Mouse (Mus musculus) layer of hippocampus, postnatal 10 days (tissue): ENCODE data around the gene Olfr1163. TPM values are rescaled to one million over a fixed set of nuclear protein-coding genes. Genes with fewer than 3 reads are reported as not detected.
"Not testable (repeated sequence)": the region's sequence is repeated elsewhere in the genome, so short reads cannot be mapped to it uniquely, and the experiment has no call there.

Source experiments
- DNase-seq, 2 experiments: peaks; one replicate each; pipeline ENCODE4 v3.0.0; 2021; ENCODE audit warnings: low spot score in 2 of 2
- long read RNA-seq: library from polyadenylated mRNA; stranded (forward); transcript quantifications from one replicate; pipeline ENCODE4 v2.0.0, GENCODE M21; 2023
- total RNA-seq, 2 experiments: library from RNA; stranded (reverse); gene quantifications; 2 replicates each; pipeline ENCODE4 v1.2.3; 2021

Gene Olfr1163
- not detected for total RNA-seq
- long read RNA-seq, result 0 reads

DNA sequence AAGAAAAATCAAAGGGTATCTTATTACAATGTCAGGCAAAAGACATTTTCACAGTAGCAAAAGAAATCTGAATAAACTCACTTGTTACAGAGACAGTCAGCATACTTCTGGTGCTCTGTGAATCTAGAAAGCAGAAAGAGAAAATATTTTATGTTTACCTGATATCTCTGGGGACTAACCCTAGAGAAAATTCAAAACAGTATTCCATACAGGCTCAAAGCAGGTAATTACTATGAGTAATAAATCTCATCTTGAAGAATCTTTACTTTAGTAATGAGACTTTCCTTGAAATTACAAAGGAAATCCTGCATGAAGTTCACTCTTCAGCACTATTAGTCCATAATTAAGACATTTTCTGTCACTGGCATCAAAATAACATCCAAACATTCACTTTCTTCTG lies at the start of gene Olfr1163:
Olfr1163 (minus strand) TSS at position 101 of the 400 bp plus-strand sequence.
- no peak for DNase-seq

DNA sequence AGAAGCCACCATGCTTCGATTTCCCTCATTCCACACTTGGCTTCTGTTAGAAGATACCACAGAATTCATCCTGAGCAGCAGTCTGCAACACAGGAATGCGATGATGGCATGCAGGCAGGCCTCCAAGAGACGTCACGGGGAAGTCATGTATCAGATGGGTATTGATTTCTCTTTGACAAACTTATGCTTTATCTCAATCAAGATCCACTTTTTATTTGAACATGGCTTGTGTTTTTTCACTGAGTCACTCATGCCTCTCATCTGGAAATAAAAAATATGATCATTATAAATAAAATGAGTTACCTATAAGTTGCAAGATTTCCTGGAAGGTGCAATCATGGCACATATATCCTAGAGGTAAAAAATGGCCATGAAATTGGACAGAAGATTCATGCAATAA lies 22.2 kb upstream of the Olfr1163 start, which contains the start of gene Olfr1164:
Olfr1164 (minus strand) TSS at position 101 of the 400 bp plus-strand sequence.
- DNase-seq, result no peak

DNA sequence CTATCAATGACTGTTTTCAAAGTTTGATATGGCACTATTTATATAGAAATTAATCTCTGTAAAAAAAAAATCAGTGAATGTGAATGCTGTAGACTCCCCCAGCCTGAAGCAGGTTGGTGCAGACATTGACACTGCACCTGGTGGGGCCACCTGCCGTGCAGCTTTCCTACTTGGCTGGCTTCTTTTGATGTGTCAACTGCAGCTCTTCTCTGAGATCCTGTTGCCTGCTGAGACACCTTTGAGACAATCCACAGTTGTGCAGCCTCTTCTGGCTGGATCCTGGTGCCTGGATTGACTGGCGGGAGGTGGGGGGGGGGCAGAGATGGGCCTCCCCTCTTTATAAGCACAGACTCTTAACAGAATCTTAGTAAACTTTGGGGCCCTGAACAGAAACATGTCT lies 8.0 kb downstream of the Olfr1163 start:
- DNase-seq, result no peak

DNA sequence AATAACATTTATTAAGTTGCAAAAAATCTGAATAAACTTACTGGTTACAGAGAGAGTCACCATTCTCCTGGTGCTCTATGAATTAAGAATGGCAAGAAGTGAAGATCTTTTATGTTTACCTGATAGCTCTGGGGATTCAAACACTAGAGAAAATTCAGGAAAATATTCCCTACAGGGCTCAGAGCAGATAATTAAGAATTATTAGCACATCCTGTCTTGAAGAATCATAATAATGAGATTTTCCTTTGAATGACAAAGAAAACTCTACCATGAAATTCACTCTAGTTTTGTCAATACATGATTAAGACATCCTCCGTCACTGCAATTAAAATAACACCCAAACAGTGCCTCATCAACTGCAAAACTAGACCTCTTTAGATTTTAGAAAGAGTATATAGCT lies 20.6 kb downstream of the Olfr1163 start, which contains the start of gene Olfr1162:
Olfr1162 (minus strand) TSS at position 101 of the 400 bp plus-strand sequence.
- DNase-seq, result no peak

DNA sequence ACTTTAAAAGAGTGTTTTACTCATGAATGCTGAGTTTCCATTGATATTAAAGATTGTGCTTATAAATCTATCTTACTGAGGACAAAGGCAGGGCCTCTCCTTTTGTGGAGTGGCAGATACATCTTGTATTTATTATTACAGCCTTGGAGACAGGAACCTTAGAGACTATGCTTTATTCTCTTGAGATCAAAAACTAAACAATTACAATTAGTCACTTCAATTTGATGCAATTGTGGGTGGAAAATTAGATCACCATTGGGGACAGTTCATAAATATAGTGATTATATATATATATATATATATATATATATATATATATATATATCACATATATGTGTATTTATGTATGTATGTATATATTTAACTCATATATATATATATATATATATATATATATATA lies 34.0 kb downstream of the Olfr1163 start, which contains the start of gene Olfr73:
Olfr73 (minus strand) TSS at position 101 of the 400 bp plus-strand sequence.
- DNase-seq, result no peak

DNA sequence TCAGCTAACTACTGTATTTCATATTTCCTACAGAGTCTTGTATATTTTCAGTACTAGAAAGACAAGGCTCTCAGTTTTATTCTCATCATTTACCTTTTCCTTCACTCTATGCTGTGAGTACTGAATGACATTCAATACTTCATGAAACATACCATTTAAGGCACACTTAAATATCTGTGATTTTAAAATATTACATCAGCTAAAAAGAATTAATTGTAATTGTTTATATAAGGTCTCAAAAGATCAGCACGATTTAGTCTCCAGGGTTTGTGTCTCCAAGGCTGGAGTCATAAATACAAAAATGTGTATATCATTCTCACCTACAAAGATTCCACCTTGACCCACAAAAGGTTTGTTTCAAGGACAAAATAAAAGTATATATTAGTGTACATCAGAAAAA lies 49.2 kb downstream of the Olfr1163 start, which contains the start of gene Olfr1161:
Olfr1161 (plus strand) TSS at position 301 of the 400 bp plus-strand sequence.
- not testable (repeated sequence) for DNase-seq

Other genes with a start within 250 kb of the Olfr1163 start
- not detected for gene Olfr1148, start 241.3 kb downstream of the Olfr1163 start, total RNA-seq
- not detected for gene Olfr1150-ps1, start 227.8 kb downstream of the Olfr1163 start, total RNA-seq
- not detected for gene Olfr1151, start 216.0 kb downstream of the Olfr1163 start, total RNA-seq
- gene Olfr1152, start 205.3 kb downstream of the Olfr1163 start, total RNA-seq, result under 1 TPM in 1 of 2 experiments, not detected in 1; 0.04 TPM
- gene Olfr1153, start 176.9 kb downstream of the Olfr1163 start, total RNA-seq, result not detected
- not detected for gene Olfr1154, start 166.7 kb downstream of the Olfr1163 start, total RNA-seq
- not detected for gene Olfr1155, start 126.7 kb downstream of the Olfr1163 start, total RNA-seq
- not detected for gene Olfr1156, start 118.7 kb downstream of the Olfr1163 start, total RNA-seq
- gene Olfr1157, start 103.5 kb downstream of the Olfr1163 start, total RNA-seq, result not detected
- gene Olfr74, start 97.2 kb downstream of the Olfr1163 start, total RNA-seq, result not detected
- not detected for gene Olfr1158, start 81.7 kb downstream of the Olfr1163 start, total RNA-seq
- not detected for gene Olfr1160, start 63.6 kb downstream of the Olfr1163 start, total RNA-seq
- gene Olfr1161, start 49.1 kb downstream of the Olfr1163 start, total RNA-seq, result not detected
- not detected for gene Olfr73, start 34.1 kb downstream of the Olfr1163 start, total RNA-seq
- not detected for gene Olfr1162, start 20.7 kb downstream of the Olfr1163 start, total RNA-seq
- not detected for gene Olfr1164, start 22.1 kb upstream of the Olfr1163 start, total RNA-seq
- not detected for gene Olfr1166, start 56.4 kb upstream of the Olfr1163 start, total RNA-seq
- not detected for gene Olfr1167, start 83.4 kb upstream of the Olfr1163 start, total RNA-seq
- not detected for gene Olfr1168, start 110.0 kb upstream of the Olfr1163 start, total RNA-seq
- gene Olfr1170, start 156.5 kb upstream of the Olfr1163 start, total RNA-seq, result not detected
- not detected for gene Olfr1173, start 208.0 kb upstream of the Olfr1163 start, total RNA-seq
- gene Olfr1174-ps, start 243.3 kb upstream of the Olfr1163 start, total RNA-seq, result not detected